In genomic region chr11:61761584-61762407, GRCm38 (mm10) we compare ENCODE assay signal across 7 mouse cellular contexts. TPM values are rescaled to one million over a fixed set of nuclear protein-coding genes. Genes with fewer than 3 reads are reported as not detected.
A peak's percentile ranks its signal among the peaks of the same experiment; 100 is the strongest.
DNase-seq lines count a peak whose midpoint lies in the region; ATAC-seq lines count a peak whose summit lies in the region.

TSS of gene Prpsap2 (minus strand) at chr11:61762088.

- DNase-seq in adrenal gland, postnatal 14 days: peak; percentile 100
- DNase-seq in embryonic facial prominence, embryonic 11.5 days (ENCODE audit: low spot score): peak; percentile 99
- DNase-seq in kidney, adult 11 months: peak; percentile 99
- peak; percentile 99 for DNase-seq in limb, embryonic 10.5 days (ENCODE audit: low spot score)
- DNase-seq in spleen, adult 12 weeks (ENCODE audit: low spot score): peak; percentile 100

- peak within 1 kb of the TSS; percentile 67 for H3K9ac ChIP-seq in embryonic facial prominence, embryonic 11.5 days (replicated peaks; ENCODE audit: low read length)
- H3K9ac ChIP-seq in midbrain, embryonic 13.5 days (replicated peaks): peak within 1 kb of the TSS; percentile 79

- under 1% methylated on average over 51 of the region's 51 CpGs for WGBS in embryonic facial prominence, embryonic 11.5 days
- WGBS in limb, embryonic 10.5 days: under 1% methylated on average over 51 of the region's 51 CpGs
- under 1% methylated on average over 51 of the region's 51 CpGs for WGBS in midbrain, embryonic 13.5 days

- H3K27me3 ChIP-seq in embryonic facial prominence, embryonic 11.5 days (ENCODE audit: control insufficient read depth, insufficient read depth, low read length): no peaks in the 10 kb centered on the region
- no peaks in the 10 kb centered on the region for H3K27me3 ChIP-seq in limb, embryonic 10.5 days (ENCODE audit: low read depth, poor library complexity, severe bottlenecking)
- H3K27me3 ChIP-seq in midbrain, embryonic 13.5 days: no peaks in the 10 kb centered on the region

- no peak within 1 kb of the TSS for H3K27ac ChIP-seq in embryonic facial prominence, embryonic 11.5 days (replicated peaks; ENCODE audit: low read depth, low read length)
- peak within 1 kb of the TSS; percentile 92 for H3K27ac ChIP-seq in limb, embryonic 10.5 days
- H3K27ac ChIP-seq in midbrain, embryonic 13.5 days: peak within 1 kb of the TSS; percentile 88

- peak; percentile 92 for ATAC-seq in embryonic facial prominence, embryonic 11.5 days (replicated peaks; ENCODE audit: insufficient number of reproducible peaks, low FRiP score, low TSS enrichment, low read depth)
- peak; percentile 98 for ATAC-seq in granulocyte monocyte progenitor cell, adult 5-6 weeks (replicated peaks; ENCODE audit: poor library complexity, severe bottlenecking)
- peak; percentile 94 for ATAC-seq in midbrain, embryonic 13.5 days

- H3K4me3 ChIP-seq in embryonic facial prominence, embryonic 11.5 days (ENCODE audit: low read depth, low read length): peak within 1 kb of the TSS; percentile 43
- H3K4me3 ChIP-seq in limb, embryonic 10.5 days: peak within 1 kb of the TSS; percentile 70
- peak within 1 kb of the TSS; percentile 61 for H3K4me3 ChIP-seq in midbrain, embryonic 13.5 days (replicated peaks)

- peak within 1 kb of the TSS; percentile 43 for H3K4me2 ChIP-seq in embryonic facial prominence, embryonic 11.5 days (ENCODE audit: low read depth, low read length)
- peak within 1 kb of the TSS; percentile 67 for H3K4me2 ChIP-seq in midbrain, embryonic 13.5 days (replicated peaks)

- no peaks in the 10 kb centered on the region for H3K9me3 ChIP-seq in embryonic facial prominence, embryonic 11.5 days (replicated peaks; ENCODE audit: control insufficient read depth, low read length)
- no peaks in the 10 kb centered on the region for H3K9me3 ChIP-seq in limb, embryonic 10.5 days (replicated peaks)
- H3K9me3 ChIP-seq in midbrain, embryonic 13.5 days: no peaks in the 10 kb centered on the region

- no peaks in the 10 kb centered on the region for H3K4me1 ChIP-seq in embryonic facial prominence, embryonic 11.5 days (ENCODE audit: control insufficient read depth, insufficient read depth, low read length)
- H3K4me1 ChIP-seq in limb, embryonic 10.5 days: peaks cover 7% of the 10 kb centered on the region
- peaks cover 25% of the 10 kb centered on the region for H3K4me1 ChIP-seq in midbrain, embryonic 13.5 days (replicated peaks)

- no peaks in the 10 kb centered on the region for H3K36me3 ChIP-seq in embryonic facial prominence, embryonic 11.5 days (replicated peaks; ENCODE audit: control insufficient read depth, insufficient read depth, low read depth, low read length)
- peaks cover 19% of the 10 kb centered on the region for H3K36me3 ChIP-seq in limb, embryonic 10.5 days
- 0 out of 2 replicates have a peak, but pooled peaks cover 2% of the 10 kb centered on the region for H3K36me3 ChIP-seq in midbrain, embryonic 13.5 days

RNA-seq across cellular contexts. Expression of gene Prpsap2, which starts in this region (rescaled TPM):
- total RNA-seq in adrenal gland, postnatal 14 days (2021): 25.9 and 27.9 TPM in 2 replicates
- 33.1 and 36.9 TPM in 2 replicates for polyA plus RNA-seq in embryonic facial prominence, embryonic 11.5 days (2014; fragmentation: Nextera tagmentation; extraction: Ambion mirVana)
- 33.3 and 48.5 TPM in 2 replicates for total RNA-seq in granulocyte monocyte progenitor cell, adult 5-6 weeks (2014; fragmentation: Nextera tagmentation)
- 37.7 and 39.7 TPM in 2 replicates for total RNA-seq in granulocyte monocyte progenitor cell, adult 5-6 weeks (2017)
- 32.4 and 33.7 TPM in 2 replicates for polyA plus RNA-seq in limb, embryonic 10.5 days (2016; fragmentation: Nextera tagmentation; extraction: Ambion mirVana)
- 61.5 and 63.4 TPM in 2 replicates for polyA plus RNA-seq in midbrain, embryonic 13.5 days (2015; fragmentation: Nextera tagmentation; extraction: Ambion mirVana)
